Mouse (Mus musculus) heart, adult 2 months (tissue): ENCODE data around the gene Pdlim4.

Source experiments
- CTCF ChIP-seq: fragments of 200-600 bp; IDR thresholded peaks from 2 replicates; pipeline ENCODE4 v1.8.1; 2022; ENCODE audit warnings: antibody characterized with exemption, mild to moderate bottlenecking, moderate library complexity
- POLR2A ChIP-seq: fragments of 200-500 bp; IDR thresholded peaks from 2 replicates; pipeline ENCODE4 v1.6.1; 2011; ENCODE audit warnings: mild to moderate bottlenecking, low read depth, low read length, control low read depth; ENCODE audit not compliant: insufficient read depth

- TF ChIP-seq CTCF (no peak), POLR2A (no peak)
Observed at GRCm38 (mm10) chr11:54100045-54100691, 31.4 kb upstream of the Pdlim4 start, which contains the start of gene P4ha2.
